Comparison of ENCODE assay signal across 9 mouse cellular contexts in the genomic region with DNA sequence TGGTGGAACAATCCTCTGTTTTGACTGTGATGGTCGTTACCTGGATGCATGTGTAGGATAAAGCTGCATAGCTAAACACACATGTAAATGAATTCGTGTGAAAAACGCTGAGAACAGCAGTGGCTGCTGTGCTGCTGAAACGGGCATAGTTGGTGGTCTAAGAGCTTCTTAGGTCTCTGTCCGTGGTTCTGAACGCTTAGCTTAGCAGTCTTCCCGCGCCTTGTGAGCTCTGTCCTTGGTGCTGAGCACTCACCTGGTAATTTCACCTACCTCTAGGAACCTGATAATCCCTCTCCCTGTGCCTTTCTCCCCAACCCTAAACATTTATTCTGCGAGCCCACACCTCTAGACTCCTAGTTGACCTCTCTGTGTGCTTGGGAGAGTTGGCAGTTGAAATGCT. TPM values are rescaled to one million over a fixed set of nuclear protein-coding genes. Genes with fewer than 3 reads are reported as not detected.
A peak's percentile ranks its signal among the peaks of the same experiment; 100 is the strongest.
DNase-seq lines count a peak whose midpoint lies in the region; ATAC-seq lines count a peak whose summit lies in the region.
"Had no signal": no experiment of that assay in that cellular context is flagged by ENCODE, and none has a peak within 500 bp of the region (broad histone marks: within the 10 kb centered on the region; RNA-seq: fewer than 3 reads in every experiment).

No protein-coding gene starts in this region.

- H3K36me3 ChIP-seq in splenic B cell, adult 2 months (ENCODE audit: control insufficient read depth, insufficient read depth, low read length, poor library complexity, severe bottlenecking): no peaks in the 10 kb centered on the region

- DNase-seq in cerebellum, adult 11-12 months: peak; percentile 28
- DNase-seq in cerebellum, postnatal 4 days (ENCODE audit: low spot score in 2 of 2): no peak
- peak; percentile 7 for DNase-seq in ovary, postnatal 10 days (ENCODE audit: low spot score)
- no peak for DNase-seq in ovary, adult 18-20 months (ENCODE audit: low spot score)
- peak; percentile 52 for DNase-seq in kidney, adult 9 months
- peak; percentile 50 for DNase-seq in splenic B cell, adult 2 months (ENCODE audit: low read depth, low spot score)
- DNase-seq in left cerebral cortex, postnatal 4 days: no peak

- ATAC-seq in erythroid progenitor cell, adult 5-6 weeks (replicated peaks; ENCODE audit: low FRiP score, poor library complexity, severe bottlenecking): no peak

- H3K27me3 ChIP-seq in splenic B cell, adult 2 months (ENCODE audit: control insufficient read depth, insufficient read depth, low read length, poor library complexity, severe bottlenecking): no peaks in the 10 kb centered on the region

- intact Hi-C loops in left cerebral cortex, postnatal 4 days (cut with DNase I): no loop called here

RNA-seq across cellular contexts. Expression of gene Cd300ld3, which starts 4.0 kb away (rescaled TPM):
- total RNA-seq in erythroid progenitor cell, adult 5-6 weeks (2015; ENCODE audit: low replicate concordance): 5.8 and 11.7 TPM in 2 replicates
- total RNA-seq in erythroid progenitor cell, adult 5-6 weeks (2017; ENCODE audit: low replicate concordance): 4.1 and 5.7 TPM in 2 replicates
- under 1 TPM; 0.50 to 0.62 TPM for total RNA-seq in left cerebral cortex, postnatal 4 days (2021)

RNA-seq across cellular contexts. Expression of gene Cd300e, which starts 9.8 kb away (rescaled TPM):
- total RNA-seq in erythroid progenitor cell, adult 5-6 weeks (2015; ENCODE audit: low replicate concordance): 0.36 and 3.8 TPM in 2 replicates
- not detected in 2 replicates for total RNA-seq in erythroid progenitor cell, adult 5-6 weeks (2017; ENCODE audit: low replicate concordance)
- total RNA-seq in left cerebral cortex, postnatal 4 days (2021): not detected

RNA-seq across cellular contexts. Expression of gene Cd300ld5, which starts 14.6 kb away (rescaled TPM):
- 5.8 and 11.7 TPM in 2 replicates for total RNA-seq in erythroid progenitor cell, adult 5-6 weeks (2015; ENCODE audit: low replicate concordance)
- total RNA-seq in erythroid progenitor cell, adult 5-6 weeks (2017; ENCODE audit: low replicate concordance): not detected in 2 replicates
- under 1 TPM; 0.50 to 0.62 TPM for total RNA-seq in left cerebral cortex, postnatal 4 days (2021)

RNA-seq across cellular contexts. Expression of gene Cd300ld4, which starts 25.4 kb away (rescaled TPM):
- not detected in 2 replicates for total RNA-seq in erythroid progenitor cell, adult 5-6 weeks (2015; ENCODE audit: low replicate concordance)
- not detected in 2 replicates for total RNA-seq in erythroid progenitor cell, adult 5-6 weeks (2017; ENCODE audit: low replicate concordance)
- 1 to 10 TPM in 1 of 2 experiments, not detected in 1; 1.0 TPM for total RNA-seq in left cerebral cortex, postnatal 4 days (2021)

RNA-seq across cellular contexts. Expression of gene Cd300ld2, which starts 36.2 kb away (rescaled TPM):
- not detected in 2 replicates for total RNA-seq in erythroid progenitor cell, adult 5-6 weeks (2015; ENCODE audit: low replicate concordance)
- total RNA-seq in erythroid progenitor cell, adult 5-6 weeks (2017; ENCODE audit: low replicate concordance): not detected in 2 replicates
- total RNA-seq in left cerebral cortex, postnatal 4 days (2021): not detected
- total RNA-seq: heart, adult 18-20 months had no signal

Comparison
In these comparisons a context has a peak if more than half of its experiments do, and no peak if none do; other contexts are left out.
1. DNase-seq: peak in cerebellum, adult 11-12 months (single experiment), ovary, postnatal 10 days (single experiment), kidney, adult 9 months (single experiment) and splenic B cell, adult 2 months (single experiment); none in cerebellum, postnatal 4 days (0 of 2), ovary, adult 18-20 months (single experiment) and left cerebral cortex, postnatal 4 days (single experiment).